Mouse (Mus musculus) kidney, postnatal 10 days (tissue): ENCODE data around the gene Pkd1.

Experiments
- DNase-seq: peaks from one replicate; pipeline ENCODE4 v3.0.0; 2021; ENCODE audit warnings: mixed read lengths

Pkd1 gene

DNA sequence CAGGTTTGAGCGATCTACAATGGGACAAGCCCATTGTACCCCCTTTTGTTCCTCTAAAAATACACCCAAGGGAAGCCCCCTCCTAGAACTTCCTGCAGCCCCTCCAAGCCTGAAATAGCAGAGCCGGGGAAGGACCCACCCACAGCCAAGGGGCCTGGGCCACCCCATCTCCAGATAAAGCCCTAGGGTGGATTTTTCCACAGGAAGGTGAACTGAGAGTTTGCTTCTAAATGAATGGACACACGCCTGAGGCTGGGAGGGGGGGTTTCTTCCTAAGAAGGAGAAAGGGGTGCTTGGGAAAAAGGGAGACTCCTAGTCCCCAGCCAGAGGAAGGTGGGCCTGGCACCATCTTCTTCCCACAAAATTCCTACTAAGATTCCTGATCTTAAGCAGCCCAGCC lies 96.3 kb downstream of the Pkd1 start:
- DNase-seq: peak; percentile 51
